ENCODE assay signal across 15 mouse cellular contexts in genomic region chr12:78778423-78779067, GRCm38 (mm10). TPM values are rescaled to one million over a fixed set of nuclear protein-coding genes. Genes with fewer than 3 reads are reported as not detected.
DNase-seq lines count a peak whose midpoint lies in the region; ATAC-seq and TF ChIP-seq lines count a peak whose summit lies in the region.
"Had no signal": no experiment of that assay in that cellular context is flagged by ENCODE, and none has a peak within 500 bp of the region (broad histone marks: within the 10 kb centered on the region; RNA-seq: fewer than 3 reads in every experiment).

No protein-coding gene starts in this region.

- no peak overlapping the region for H3K9ac ChIP-seq in hindbrain, embryonic 11.5 days (ENCODE audit: low read depth, low read length)
- no peak overlapping the region for H3K9ac ChIP-seq in midbrain, embryonic 16.5 days (ENCODE audit: low read depth, low read length)
- no peak overlapping the region for H3K9ac ChIP-seq in midbrain, postnatal 0 days (replicated peaks; ENCODE audit: low read length, poor library complexity, severe bottlenecking)
- no peak overlapping the region for H3K9ac ChIP-seq in hindbrain, embryonic 14.5 days
- H3K9ac ChIP-seq in neural tube, embryonic 13.5 days, result no peak overlapping the region
- H3K9ac ChIP-seq: heart, embryonic 13.5 days had no signal

- H3K27ac ChIP-seq in hindbrain, embryonic 10.5 days, result 0 out of 2 replicates have a peak overlapping the region, but pooled peaks have one; percentile 40
- H3K27ac ChIP-seq in hindbrain, embryonic 11.5 days (ENCODE audit: low read depth, low read length), result no peak overlapping the region
- H3K27ac ChIP-seq in midbrain, embryonic 16.5 days (ENCODE audit: low read length), result 0 out of 2 replicates have a peak overlapping the region, but pooled peaks have one; percentile 47
- H3K27ac ChIP-seq in midbrain, postnatal 0 days (ENCODE audit: low read depth, low read length), result no peak overlapping the region
- H3K27ac ChIP-seq in hindbrain, embryonic 14.5 days, result peak overlapping the region; percentile 54
- peak overlapping the region; percentile 52 for H3K27ac ChIP-seq in neural tube, embryonic 13.5 days (replicated peaks)
- H3K27ac ChIP-seq: heart, embryonic 13.5 days had no signal

- DNase-seq in hindbrain, embryonic 10.5 days (ENCODE audit: low spot score), result no peak
- DNase-seq in hindbrain, embryonic 11.5 days (ENCODE audit: low spot score), result no peak
- no peak for DNase-seq in midbrain, postnatal 0 days (ENCODE audit: low spot score)
- no peak for DNase-seq in hindbrain, embryonic 14.5 days (ENCODE audit: low spot score)
- no peak for DNase-seq in layer of hippocampus, postnatal 25 days (ENCODE audit: extremely low spot score in 1 of 2, low spot score in 1 of 2)
- DNase-seq in right cerebral cortex, postnatal 25 days, result no peak
- DNase-seq: adrenal gland, adult 8-10 months; B cell, adult 2 months; cerebellum, adult 8-10 months; gastrocnemius, postnatal 36 days; kidney, adult 9 months; thymus, adult 2 months had no signal

- WGBS in hindbrain, embryonic 10.5 days, result 71% methylated on average over 4 of the region's 4 CpGs
- 62% methylated on average over 4 of the region's 4 CpGs for WGBS in hindbrain, embryonic 11.5 days
- WGBS in midbrain, embryonic 16.5 days, result 46% methylated on average over 4 of the region's 4 CpGs
- WGBS in midbrain, postnatal 0 days, result 46% methylated on average over 4 of the region's 4 CpGs
- WGBS in hindbrain, embryonic 14.5 days, result 50% methylated on average over 4 of the region's 4 CpGs
- WGBS in neural tube, embryonic 13.5 days, result 42% methylated on average over 4 of the region's 4 CpGs

- no peak for ATAC-seq in hindbrain, embryonic 11.5 days (ENCODE audit: low FRiP score)
- no peak for ATAC-seq in midbrain, embryonic 16.5 days
- no peak for ATAC-seq in midbrain, postnatal 0 days (ENCODE audit: low FRiP score)
- no peak for ATAC-seq in hindbrain, embryonic 14.5 days (ENCODE audit: low FRiP score)
- no peak for ATAC-seq in neural tube, embryonic 13.5 days (ENCODE audit: low read depth)

- H3K36me3 ChIP-seq in hindbrain, embryonic 10.5 days, result 0 out of 2 replicates have a peak, but pooled peaks cover 4% of the 10 kb centered on the region
- H3K36me3 ChIP-seq in hindbrain, embryonic 11.5 days (ENCODE audit: control insufficient read depth, insufficient read depth, low read length), result no peaks in the 10 kb centered on the region
- no peaks in the 10 kb centered on the region for H3K36me3 ChIP-seq in midbrain, embryonic 16.5 days (ENCODE audit: control insufficient read depth, insufficient read depth, low read length)
- no peaks in the 10 kb centered on the region for H3K36me3 ChIP-seq in midbrain, postnatal 0 days (ENCODE audit: insufficient read depth, low read length)
- H3K36me3 ChIP-seq in hindbrain, embryonic 14.5 days (replicated peaks; ENCODE audit: control insufficient read depth, insufficient read depth), result no peaks in the 10 kb centered on the region
- no peaks in the 10 kb centered on the region for H3K36me3 ChIP-seq in neural tube, embryonic 13.5 days

- H3K4me2 ChIP-seq in hindbrain, embryonic 11.5 days (replicated peaks; ENCODE audit: low read depth, low read length), result no peak overlapping the region
- H3K4me2 ChIP-seq in midbrain, embryonic 16.5 days (ENCODE audit: low read length), result no peak overlapping the region
- no peak overlapping the region for H3K4me2 ChIP-seq in midbrain, postnatal 0 days (ENCODE audit: low read depth, low read length, poor library complexity, severe bottlenecking)
- H3K4me2 ChIP-seq in hindbrain, embryonic 14.5 days (replicated peaks), result peak overlapping the region; percentile 8; the same call in 1 of the 2 replicates
- H3K4me2 ChIP-seq in neural tube, embryonic 13.5 days, result peak overlapping the region; percentile 20
- H3K4me2 ChIP-seq: heart, embryonic 13.5 days had no signal

- no peak for TF ChIP-seq CTCF in midbrain, postnatal 0 days (IDR thresholded peaks at IDR 0.05)

- H3K9me3 ChIP-seq in hindbrain, embryonic 10.5 days, result no peaks in the 10 kb centered on the region
- H3K9me3 ChIP-seq in hindbrain, embryonic 11.5 days (ENCODE audit: control insufficient read depth, low read length), result no peaks in the 10 kb centered on the region
- H3K9me3 ChIP-seq in midbrain, embryonic 16.5 days (replicated peaks; ENCODE audit: control insufficient read depth, low read length, poor library complexity, severe bottlenecking), result no peaks in the 10 kb centered on the region
- no peaks in the 10 kb centered on the region for H3K9me3 ChIP-seq in midbrain, postnatal 0 days (ENCODE audit: low read length)
- no peaks in the 10 kb centered on the region for H3K9me3 ChIP-seq in hindbrain, embryonic 14.5 days (ENCODE audit: control insufficient read depth, low read length)
- H3K9me3 ChIP-seq in neural tube, embryonic 13.5 days, result no peaks in the 10 kb centered on the region
- H3K9me3 ChIP-seq: heart, embryonic 13.5 days had no signal

- peaks cover 30% of the 10 kb centered on the region for H3K4me1 ChIP-seq in hindbrain, embryonic 10.5 days (replicated peaks)
- no peaks in the 10 kb centered on the region for H3K4me1 ChIP-seq in hindbrain, embryonic 11.5 days (replicated peaks; ENCODE audit: control insufficient read depth, insufficient read depth, low read length)
- peaks cover 4% of the 10 kb centered on the region; the same call in 1 of the 2 replicates for H3K4me1 ChIP-seq in midbrain, embryonic 16.5 days (ENCODE audit: control insufficient read depth, insufficient read depth, low read length)
- no peaks in the 10 kb centered on the region for H3K4me1 ChIP-seq in midbrain, postnatal 0 days (ENCODE audit: insufficient read depth, low read length)
- no peaks in the 10 kb centered on the region for H3K4me1 ChIP-seq in hindbrain, embryonic 14.5 days (replicated peaks; ENCODE audit: control insufficient read depth, insufficient read depth, low read length)
- H3K4me1 ChIP-seq in neural tube, embryonic 13.5 days (replicated peaks), result peaks cover 19% of the 10 kb centered on the region; the same call in 1 of the 2 replicates

- no peaks in the 10 kb centered on the region for H3K27me3 ChIP-seq in hindbrain, embryonic 10.5 days (ENCODE audit: insufficient read depth, poor library complexity, severe bottlenecking)
- H3K27me3 ChIP-seq in hindbrain, embryonic 11.5 days (ENCODE audit: control insufficient read depth, insufficient read depth, low read length), result no peaks in the 10 kb centered on the region
- no peaks in the 10 kb centered on the region for H3K27me3 ChIP-seq in midbrain, embryonic 16.5 days (ENCODE audit: control insufficient read depth, insufficient read depth, low read depth, low read length)
- no peaks in the 10 kb centered on the region for H3K27me3 ChIP-seq in midbrain, postnatal 0 days (ENCODE audit: insufficient read depth, low read length)
- H3K27me3 ChIP-seq in hindbrain, embryonic 14.5 days (ENCODE audit: control insufficient read depth, insufficient read depth, low read length), result no peaks in the 10 kb centered on the region
- H3K27me3 ChIP-seq in neural tube, embryonic 13.5 days, result no peaks in the 10 kb centered on the region
- H3K27me3 ChIP-seq: heart, embryonic 13.5 days had no signal

- H3K4me3 ChIP-seq in hindbrain, embryonic 10.5 days, result no peak overlapping the region
- no peak overlapping the region for H3K4me3 ChIP-seq in hindbrain, embryonic 11.5 days (ENCODE audit: low read depth, low read length)
- no peak overlapping the region for H3K4me3 ChIP-seq in midbrain, embryonic 16.5 days (ENCODE audit: low read depth, low read length)
- H3K4me3 ChIP-seq in midbrain, postnatal 0 days (ENCODE audit: low read depth, low read length), result no peak overlapping the region
- no peak overlapping the region for H3K4me3 ChIP-seq in hindbrain, embryonic 14.5 days (replicated peaks; ENCODE audit: low read length)
- H3K4me3 ChIP-seq in neural tube, embryonic 13.5 days, result no peak overlapping the region
- H3K4me3 ChIP-seq: heart, embryonic 13.5 days had no signal

RNA-seq across cellular contexts. Expression of gene Mpp5, which starts 29.8 kb away (rescaled TPM):
- 15.4 and 29.7 TPM in 2 replicates for polyA plus RNA-seq in hindbrain, embryonic 10.5 days (2016; fragmentation: Nextera tagmentation; extraction: Ambion mirVana)
- polyA plus RNA-seq in hindbrain, embryonic 11.5 days (2014; fragmentation: Nextera tagmentation; extraction: Ambion mirVana), result 26.9 and 32.3 TPM in 2 replicates
- 15.7 and 16.3 TPM in 2 replicates for polyA plus RNA-seq in midbrain, embryonic 16.5 days (2015; fragmentation: Nextera tagmentation; extraction: Ambion mirVana)
- 14.8 and 20.3 TPM in 2 replicates for total RNA-seq in midbrain, postnatal 0 days (2014; rRNA removed)
- polyA plus RNA-seq in midbrain, postnatal 0 days (2015; fragmentation: Nextera tagmentation; extraction: Ambion mirVana), result 11.5 and 12.2 TPM in 2 replicates
- polyA plus RNA-seq in hindbrain, embryonic 14.5 days (2014; fragmentation: Nextera tagmentation; extraction: Ambion mirVana), result 15.0 TPM in 2 replicates
- polyA plus RNA-seq in neural tube, embryonic 13.5 days (2015; fragmentation: Nextera tagmentation; extraction: Ambion mirVana), result 16.5 and 18.7 TPM in 2 replicates
- 10 to 100 TPM; 29.4 to 32.0 TPM for total RNA-seq in layer of hippocampus, postnatal 25 days (2021)

Comparison
In these comparisons a context has a peak if more than half of its experiments do, and no peak if none do; other contexts are left out.
1. H3K27ac ChIP-seq: peak in hindbrain, embryonic 10.5 days (single experiment), midbrain, embryonic 16.5 days (single experiment), hindbrain, embryonic 14.5 days (single experiment) and neural tube, embryonic 13.5 days (single experiment); none in hindbrain, embryonic 11.5 days (single experiment) and midbrain, postnatal 0 days (single experiment).
2. H3K4me2 ChIP-seq: peak in hindbrain, embryonic 14.5 days (single experiment) and neural tube, embryonic 13.5 days (single experiment); none in hindbrain, embryonic 11.5 days (single experiment), midbrain, embryonic 16.5 days (single experiment) and midbrain, postnatal 0 days (single experiment).